Mouse (Mus musculus): ENCODE measurements around the gene Dop1a. TPM values are rescaled to one million over a fixed set of nuclear protein-coding genes. Genes with fewer than 3 reads are reported as not detected.

Dop1a gene
- total RNA-seq, 2 experiments from 2014 or later, result 54.2 to 55.6 TPM

DNA sequence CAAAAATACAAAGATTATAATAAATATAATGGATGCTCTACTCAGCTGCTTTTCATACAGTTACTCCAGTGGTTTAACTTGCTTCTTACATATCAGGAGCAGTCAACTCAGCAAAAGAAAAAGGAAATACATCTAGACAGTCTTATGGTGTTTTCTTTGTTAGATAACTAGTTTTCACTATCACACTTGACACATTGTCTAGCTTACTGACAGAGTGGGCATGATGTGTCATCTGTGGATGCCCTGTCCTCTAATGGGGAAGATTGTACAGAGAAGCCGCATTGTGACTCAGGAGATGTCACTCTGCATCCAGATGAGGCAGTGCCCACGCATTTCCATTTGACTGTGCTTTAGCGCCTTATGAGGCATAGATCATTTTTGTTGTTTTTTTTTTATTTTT is 32.1 kb downstream of the Dop1a start:
- DNase-seq (ENCODE audit: low spot score in 2 of 2), result no peak

DNA sequence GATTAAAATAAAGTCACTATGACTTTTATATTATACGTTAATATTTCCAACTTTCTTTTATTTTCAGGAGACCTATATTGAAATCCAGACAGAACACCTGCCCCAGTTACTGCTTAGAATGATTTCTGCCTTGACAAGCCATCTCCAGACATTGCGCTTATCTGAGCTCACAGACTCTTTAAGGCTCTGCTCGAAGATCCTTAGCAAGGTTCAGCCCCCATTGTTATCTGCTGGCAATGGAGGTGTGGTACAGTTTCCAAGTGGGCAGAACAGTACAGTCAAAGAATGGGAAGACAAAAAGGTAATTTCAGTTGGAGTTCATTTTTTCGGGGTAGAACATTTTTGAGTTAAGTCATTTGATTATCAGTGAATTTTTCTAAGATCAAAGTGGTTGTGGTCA is 40.5 kb downstream of the Dop1a start:
- no peak for DNase-seq (ENCODE audit: low spot score in 2 of 2)

DNA sequence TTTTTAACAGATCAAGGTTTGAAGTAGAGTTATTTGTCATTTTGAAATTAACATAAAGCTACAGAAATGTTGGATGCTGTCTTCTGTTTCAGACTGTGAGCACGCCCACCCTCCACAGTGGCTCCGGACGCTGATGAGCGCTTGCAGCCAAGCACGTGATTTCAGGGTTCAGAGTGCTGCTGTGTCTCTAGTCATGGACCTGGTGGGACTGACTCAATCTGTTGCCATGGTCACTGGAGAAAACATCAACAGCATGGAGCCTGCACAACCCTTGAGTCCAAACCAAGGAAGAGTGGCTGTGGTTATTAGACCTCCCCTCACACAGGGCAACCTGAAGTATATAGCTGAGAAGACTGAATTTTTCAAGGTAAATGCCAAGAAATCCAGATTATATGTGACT is 46.8 kb downstream of the Dop1a start:
- no peak for DNase-seq (ENCODE audit: low spot score in 2 of 2)

DNA sequence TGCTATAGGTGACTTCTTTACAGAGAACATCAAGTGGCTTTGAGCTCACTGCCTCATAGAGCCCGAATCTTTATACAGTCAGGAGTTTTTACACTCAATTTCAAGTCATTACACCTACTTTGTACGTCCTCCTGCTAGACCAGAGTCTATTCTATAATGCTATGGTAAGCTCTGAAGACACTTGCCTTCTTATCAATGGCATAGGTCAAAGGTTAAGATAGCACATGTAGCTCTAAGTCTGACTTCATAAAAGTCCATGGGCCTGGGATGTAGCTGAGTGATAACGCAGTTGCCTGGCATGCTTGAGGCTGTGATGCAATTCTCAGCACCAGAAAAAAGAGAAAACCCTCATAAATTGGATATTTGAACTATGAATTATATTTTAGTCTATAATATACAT is 47.4 kb downstream of the Dop1a start:
- no peak for DNase-seq (ENCODE audit: low spot score in 2 of 2)

DNA sequence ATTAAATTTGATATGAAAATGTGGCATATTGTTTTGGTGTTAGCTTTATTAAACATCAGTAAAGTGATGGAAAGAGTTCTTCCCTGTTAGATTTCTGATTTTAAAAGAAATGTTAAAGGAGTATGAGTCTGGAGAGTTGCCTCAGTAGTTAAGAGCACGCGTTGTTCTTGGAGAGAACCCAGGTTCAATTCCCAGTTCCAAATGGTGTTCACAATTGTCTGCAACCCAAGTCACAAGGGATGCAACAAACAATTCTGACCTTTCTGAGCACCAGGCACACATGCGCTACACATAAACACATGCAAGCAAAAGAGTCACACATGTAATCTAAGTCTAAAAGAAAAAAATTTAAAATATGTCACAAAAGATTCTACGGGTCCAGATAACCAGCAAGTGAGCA is 47.8 kb downstream of the Dop1a start:
- DNase-seq (ENCODE audit: low spot score in 2 of 2), result no peak

DNA sequence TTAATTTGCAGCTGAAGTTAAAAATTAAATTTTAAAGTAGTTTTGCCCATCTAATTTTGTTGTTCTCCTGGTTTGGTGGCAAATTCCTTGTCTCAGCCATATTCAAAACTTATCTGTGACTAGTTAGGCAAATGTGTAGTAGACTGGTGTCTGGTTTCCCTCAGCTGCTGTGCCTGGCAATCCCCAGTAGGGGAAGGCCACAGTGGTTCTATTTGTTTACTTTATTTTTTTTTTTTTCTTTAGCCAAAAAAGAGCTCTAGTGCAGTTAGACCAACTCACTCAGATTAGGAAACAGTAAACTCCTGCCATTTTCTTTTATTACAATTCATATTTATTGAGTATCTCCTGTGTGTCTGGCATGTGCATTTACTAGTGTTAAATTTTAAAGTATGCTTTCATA is 55.4 kb downstream of the Dop1a start:
- DNase-seq (ENCODE audit: low spot score in 2 of 2), result no peak

DNA sequence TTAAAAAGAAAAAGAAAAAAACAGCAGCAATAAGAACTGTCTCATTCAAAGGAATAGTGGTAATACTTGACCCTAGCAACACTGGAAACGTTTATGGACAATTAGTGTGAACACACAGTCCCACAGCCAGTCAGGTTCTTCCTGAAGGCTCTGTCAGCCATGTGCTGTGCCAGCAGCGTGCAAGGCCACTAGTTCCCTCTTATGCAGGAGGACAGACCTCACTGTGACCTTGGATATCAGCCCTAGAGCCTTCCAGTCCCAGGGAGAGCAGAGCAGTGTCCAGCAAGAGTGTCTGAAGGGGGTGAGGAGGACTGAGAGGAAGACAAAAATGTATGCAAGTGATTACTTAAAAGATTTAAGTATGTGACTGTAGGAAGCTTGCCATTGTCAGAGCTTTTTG is 58.6 kb downstream of the Dop1a start:
- no peak for DNase-seq (ENCODE audit: low spot score in 2 of 2)

DNA sequence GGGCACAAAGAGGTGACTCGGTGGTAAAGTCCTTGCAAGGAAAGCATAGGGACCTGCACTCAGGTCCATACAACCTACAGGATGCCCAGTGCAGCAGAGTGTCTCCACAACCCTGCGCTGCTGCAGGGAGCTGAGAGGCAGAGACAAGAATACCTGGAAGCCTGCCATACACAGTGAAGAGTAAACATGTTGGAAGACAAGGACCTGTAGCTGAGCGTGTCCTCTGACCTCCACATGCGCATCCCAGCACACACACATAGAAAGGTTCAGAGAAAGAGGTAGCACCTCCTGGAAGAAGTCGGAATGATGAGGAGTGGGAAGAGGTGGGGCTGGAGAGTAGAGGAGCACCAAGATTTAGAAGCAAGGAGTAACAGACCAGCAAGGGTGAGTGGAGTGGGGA is 67.1 kb downstream of the Dop1a start:
- DNase-seq (ENCODE audit: low spot score in 2 of 2), result no peak

DNA sequence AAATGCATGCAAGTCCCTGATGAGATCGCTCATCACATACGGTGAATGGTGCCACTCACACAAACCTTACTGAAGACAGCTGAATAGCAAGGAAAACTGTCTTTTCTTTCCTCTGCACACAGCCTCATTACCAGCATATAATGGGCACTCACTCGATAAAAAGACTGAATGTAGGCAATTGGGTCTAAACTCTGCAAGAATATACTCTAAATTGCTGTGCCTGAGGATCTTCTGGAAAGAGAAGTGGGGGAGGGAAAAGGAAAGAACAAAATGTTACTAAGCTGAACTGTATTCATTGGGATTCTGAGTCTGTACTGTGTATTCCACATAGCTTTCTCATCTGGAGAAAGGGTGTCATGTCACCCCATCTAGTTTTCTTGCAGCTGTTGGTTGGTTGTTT is 76.5 kb downstream of the Dop1a start:
- DNase-seq (ENCODE audit: low spot score in 2 of 2), result no peak

DNA sequence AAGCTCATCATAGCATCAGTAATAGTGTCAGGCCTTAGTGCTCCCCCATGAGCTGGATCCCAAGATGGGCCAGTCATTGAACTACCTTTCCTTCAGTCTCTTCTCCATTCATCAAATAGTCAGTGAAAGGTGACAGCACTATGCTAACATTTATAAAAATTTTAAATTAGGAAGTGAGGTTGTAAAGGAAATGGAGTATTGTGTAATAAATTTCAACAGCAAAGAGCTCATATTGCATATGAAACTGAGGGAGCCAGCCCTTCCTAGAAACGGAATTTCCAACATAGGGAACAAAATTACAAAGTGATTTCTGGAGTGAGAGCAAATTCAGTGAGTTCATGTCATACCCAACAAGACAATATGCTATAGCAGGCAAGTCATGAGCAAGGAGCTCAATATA is 77.6 kb downstream of the Dop1a start:
- no peak for DNase-seq (ENCODE audit: low spot score in 2 of 2)

DNA sequence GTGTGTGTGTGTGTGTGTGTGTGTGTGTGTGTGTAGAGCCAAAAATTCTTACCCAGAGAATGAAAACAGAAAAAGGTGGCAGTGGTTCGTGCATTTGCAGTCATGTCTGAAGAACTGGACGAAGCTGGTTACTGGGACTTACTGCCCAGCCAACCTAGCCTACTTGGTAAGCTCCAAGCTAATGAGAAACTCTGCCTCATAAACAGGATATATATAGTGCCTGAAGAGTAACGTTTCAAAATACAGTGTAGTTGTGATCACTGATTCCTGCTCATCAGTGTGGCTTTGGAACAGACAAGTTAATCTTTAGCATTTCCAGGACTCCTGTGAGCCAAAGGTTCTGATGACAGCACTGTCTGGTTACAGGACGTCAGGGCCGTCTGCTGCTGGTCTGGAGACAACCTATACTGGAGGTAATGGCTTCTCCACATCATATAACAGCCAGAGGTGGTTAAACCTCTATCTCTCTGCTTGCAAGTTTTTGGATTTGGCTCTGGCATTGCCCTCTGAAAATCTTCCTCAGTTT is 82.7 kb downstream of the Dop1a start:
- no peak for DNase-seq (ENCODE audit: low spot score in 2 of 2)

DNA sequence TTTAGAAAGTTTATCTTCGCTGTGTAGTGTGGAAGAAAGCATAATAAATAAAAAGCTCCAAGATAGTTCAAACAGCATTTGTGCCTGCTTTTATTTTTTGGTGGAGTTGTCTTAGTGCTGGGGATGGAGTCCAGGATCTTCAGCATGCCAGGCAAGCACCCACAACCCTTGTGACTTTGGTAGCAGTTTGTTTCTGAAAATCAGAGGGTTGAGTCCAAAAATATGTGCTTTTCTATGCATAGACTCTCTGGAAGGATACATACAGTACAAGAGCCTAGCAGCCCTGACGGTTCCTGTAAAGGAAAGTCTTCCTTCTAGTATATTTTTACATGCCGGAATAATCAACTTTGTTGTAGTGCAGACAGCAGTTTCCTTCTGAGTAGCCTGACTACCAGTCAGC is 83.8 kb downstream of the Dop1a start:
- DNase-seq (ENCODE audit: low spot score in 2 of 2), result no peak

DNA sequence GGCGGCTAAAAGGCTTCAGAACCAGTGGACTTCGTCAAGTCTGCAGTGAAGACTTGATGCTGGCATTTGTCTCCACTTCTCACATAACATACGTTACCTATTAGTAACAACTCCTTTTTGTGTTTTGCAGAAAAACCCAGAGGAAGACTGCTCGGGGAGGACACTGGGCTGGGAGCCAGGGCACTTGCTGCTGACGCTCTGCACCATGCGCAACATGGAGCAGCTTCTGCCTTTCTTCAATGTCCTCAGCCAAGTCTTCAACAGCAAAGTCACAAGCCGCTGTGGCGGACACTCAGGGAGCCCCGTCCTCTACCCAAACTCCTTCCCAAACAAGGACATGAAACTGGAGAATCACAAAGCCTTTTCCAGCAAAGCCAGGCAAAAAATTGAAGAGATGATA is 86.9 kb downstream of the Dop1a start:
- no peak for DNase-seq (ENCODE audit: low spot score in 2 of 2)

DNA sequence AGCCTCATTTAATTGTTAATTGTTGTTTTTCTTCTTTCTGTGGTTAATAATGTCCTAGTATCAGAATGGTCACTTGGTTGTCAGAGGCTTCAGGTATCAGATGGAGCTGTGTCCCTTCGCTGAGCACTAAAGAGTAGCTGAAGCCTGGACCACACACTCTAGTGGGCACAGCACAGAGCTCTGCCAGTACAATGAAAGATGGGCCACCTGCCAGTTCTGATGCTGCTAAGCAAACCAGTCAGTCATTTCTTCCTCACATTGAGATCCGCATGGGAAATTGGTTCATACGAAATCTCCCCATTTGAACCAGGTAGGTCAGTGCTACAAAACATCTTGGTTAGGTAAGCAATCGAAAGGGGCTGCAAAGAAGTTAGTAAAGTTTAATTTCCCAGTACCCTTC is 87.7 kb downstream of the Dop1a start:
- DNase-seq (ENCODE audit: low spot score in 2 of 2), result peak in 1 of 2 experiments; percentile 50

DNA sequence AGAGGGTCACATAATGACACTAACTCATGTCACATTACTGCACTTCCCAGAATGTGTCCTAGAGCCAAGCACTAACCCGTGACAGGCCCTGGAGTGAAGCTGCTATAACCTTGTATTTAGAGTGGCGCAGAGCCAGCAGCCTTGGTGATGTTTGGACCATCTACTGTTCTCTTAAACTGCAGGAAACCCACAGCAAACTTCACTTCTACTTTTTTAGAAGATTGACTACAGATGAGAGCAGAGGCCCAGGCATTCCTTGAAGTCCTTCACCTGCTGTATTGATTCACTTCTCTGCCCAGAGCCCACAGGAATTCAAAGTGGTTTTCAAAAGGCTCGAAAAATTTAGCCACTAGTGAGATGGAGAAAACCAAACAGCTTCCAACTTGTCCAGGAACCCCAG is 93.6 kb downstream of the Dop1a start:
- DNase-seq (ENCODE audit: low spot score in 2 of 2), result no peak

DNA sequence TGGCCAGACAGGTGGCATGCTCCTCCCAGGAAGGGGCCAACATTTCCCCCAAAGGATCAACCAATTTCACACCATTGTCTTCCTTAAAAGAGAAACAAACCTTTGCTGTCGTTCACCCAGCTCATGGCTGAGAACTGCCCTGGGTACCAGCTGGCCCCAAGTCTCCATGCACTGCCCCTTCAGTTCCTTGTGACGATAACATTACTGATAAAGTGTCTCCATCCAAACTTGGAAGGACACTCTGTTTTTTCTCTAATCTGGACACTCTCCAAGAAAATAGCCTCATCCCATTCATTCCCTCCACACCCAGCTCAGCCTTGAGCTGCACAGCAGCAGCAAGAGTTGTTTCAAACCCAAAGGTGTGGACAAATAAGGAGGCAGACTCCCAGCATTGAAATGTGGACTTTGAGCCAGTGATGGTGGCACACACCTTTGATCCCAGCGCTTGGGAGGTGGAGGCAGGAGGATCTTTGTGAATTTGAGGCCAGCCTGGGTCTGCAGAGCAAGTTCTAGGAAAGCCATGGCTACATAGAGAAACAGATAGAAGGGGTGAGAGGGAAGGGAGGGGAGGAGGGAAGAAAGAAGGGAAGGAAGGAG is 102.5 kb downstream of the Dop1a start:
- DNase-seq (ENCODE audit: low spot score in 2 of 2), result no peak

DNA sequence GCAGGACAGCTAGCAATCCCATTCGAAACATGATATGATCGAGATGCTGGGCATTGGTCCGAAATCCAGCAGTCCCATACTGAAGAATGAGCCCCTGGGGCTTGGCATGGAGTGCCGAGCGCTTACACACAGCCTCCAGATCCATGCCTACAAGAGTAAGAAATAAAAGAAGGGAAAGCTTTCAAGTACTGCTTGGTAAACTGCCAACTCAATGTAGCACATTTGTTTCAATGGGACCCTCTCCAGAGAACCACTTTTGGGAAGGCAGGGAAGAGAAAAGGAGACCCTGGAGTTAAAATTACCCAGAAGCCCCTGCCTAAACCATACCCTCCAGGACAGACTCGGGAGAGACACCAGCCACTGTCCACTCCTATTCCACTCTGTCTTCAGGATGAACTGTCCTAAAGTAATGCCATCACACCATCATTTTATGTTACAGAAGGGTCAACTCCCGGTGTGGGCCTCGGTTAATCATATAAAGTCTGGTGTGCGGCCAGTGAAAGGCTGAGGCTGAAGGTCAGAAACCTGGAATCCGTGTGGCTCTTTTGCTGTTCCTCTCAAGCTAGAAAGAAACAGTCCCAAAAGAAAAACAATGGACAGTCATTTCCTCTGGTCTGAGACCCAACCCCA is 103.4 kb downstream of the Dop1a start:
- no peak for DNase-seq (ENCODE audit: low spot score in 2 of 2)

DNA sequence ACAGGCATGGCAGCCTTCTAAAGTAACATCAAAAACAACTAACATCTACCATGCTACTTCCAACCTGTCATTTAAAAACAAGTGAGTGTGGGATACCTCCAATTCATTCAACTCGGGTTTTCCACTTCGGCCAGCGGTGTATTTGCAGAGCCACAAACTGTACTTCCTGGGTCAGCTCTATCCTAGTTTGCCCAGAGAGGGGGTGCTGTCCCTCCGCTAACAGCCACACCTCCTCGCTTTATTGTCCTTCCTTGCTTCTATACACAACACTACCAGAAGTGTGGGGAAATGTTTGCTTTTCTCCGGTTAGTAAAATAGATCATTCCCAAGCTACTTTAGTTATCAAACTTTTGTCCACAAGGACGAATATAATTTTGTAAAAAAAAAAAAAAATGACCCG is 104.0 kb downstream of the Dop1a start:
- no peak for DNase-seq (ENCODE audit: low spot score in 2 of 2)

DNA sequence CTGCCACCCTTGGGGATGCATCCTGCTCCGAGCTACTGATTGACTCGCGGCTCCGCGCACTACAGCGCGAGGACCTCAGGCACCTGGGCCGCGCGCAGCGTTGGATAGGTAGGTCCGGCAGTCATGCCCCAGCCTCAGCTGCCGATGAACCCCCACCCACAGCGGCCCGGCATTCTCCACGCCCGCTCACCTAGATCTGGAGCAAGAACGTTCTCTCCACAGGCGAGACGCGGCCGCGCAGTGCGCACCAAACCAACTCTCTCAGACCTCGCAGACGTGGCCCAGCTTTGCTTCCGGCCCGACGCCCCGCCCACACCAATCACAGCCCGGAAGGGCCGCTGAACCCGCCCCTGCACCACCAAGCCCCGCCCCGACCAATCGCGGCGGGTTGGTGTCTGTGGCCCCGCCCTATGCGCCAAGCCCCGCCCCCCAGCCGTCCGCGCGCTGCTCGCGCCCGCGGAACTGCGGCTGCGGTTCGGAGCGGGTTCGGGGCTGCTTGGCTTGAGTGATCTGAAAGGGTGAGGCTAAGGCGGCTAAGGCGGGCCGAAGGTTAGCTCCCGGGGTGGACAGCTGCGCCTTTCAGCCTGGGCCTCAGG is 104.7 kb downstream of the Dop1a start, which contains the start of the genes Pgm3 and Rwdd2a:
Pgm3 (minus strand) TSS at position 303 of the 596 bp plus-strand sequence.
Rwdd2a (plus strand) TSS at position 452 of the 596 bp plus-strand sequence.
- peak; percentile 96 to 97 for DNase-seq (ENCODE audit: low spot score in 2 of 2)

DNA sequence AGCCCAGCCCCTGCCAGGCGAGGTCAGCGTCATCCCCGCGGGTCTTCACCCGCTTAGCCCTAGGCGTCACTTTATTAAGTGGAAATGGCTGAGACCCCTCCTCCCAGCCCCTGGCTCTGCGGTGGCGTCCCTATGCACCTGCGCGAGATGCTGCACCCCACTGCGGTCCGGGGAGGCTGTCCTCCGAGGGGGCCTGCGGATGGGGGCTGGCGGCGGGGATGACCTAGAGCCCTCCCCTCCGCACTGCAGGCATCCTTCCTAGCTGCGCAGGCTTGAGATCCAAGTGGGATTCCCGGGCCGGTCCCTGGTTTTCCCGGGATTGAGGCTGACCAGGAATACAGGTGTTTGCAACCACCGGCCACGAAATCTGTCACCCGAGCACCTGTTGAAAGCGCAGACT is 105.2 kb downstream of the Dop1a start:
- peak in 1 of 2 experiments; percentile 27 for DNase-seq (ENCODE audit: low spot score in 2 of 2)

DNA sequence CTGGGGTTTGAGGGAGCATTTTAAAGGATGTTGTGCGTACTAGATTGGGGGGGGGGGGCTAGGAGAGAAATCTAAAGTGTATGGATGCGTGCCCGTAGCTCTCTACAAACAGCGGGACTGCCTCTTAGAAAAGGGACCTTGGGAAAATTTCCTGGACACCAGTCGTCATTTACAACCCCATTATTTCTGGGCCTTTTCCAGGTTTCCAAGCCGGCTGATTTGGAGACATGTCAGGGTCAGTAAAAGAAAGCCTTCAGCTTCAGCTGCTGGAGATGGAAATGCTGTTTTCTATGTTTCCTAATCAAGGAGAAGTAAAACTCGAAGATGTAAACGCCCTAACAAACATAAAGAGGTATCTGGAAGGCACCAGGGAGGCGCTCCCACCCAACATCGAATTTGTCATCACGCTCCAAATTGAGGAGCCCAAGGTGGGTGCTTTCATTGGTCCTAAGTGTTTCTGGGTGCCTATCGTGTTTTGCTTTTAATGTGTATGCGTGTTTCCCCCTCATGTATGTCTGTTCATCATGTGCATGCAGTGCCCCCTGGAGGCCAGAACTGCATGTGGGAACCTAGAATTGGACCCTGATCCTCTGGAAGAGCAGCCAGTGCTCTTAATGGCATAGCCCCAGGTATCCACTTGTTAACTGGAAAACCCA is 105.8 kb downstream of the Dop1a start:
- DNase-seq (ENCODE audit: low spot score in 2 of 2), result peak; percentile 52 to 91
